Mouse (Mus musculus) lung, embryonic 14.5 days (tissue): Measurements from ENCODE around the gene Shb. TPM values are rescaled to one million over a fixed set of nuclear protein-coding genes. Genes with fewer than 3 reads are reported as not detected.

Experiments used
- ATAC-seq: fragments of 200-750 bp; cut with Nextera tagmentation; 2 replicates; pipeline ENCODE4 v1.8.0; 2017; ENCODE audit warnings: mild to moderate bottlenecking, moderate TSS enrichment, moderate library complexity; ENCODE audit not compliant: insufficient read depth
- DNase-seq: peaks from one replicate; pipeline ENCODE4 v3.0.0-alpha.2; 2015
- H3K27ac ChIP-seq: fragments of 300-500 bp; sonication (generic); 2 replicates; pipeline ENCODE4 v1.5.1; 2014; ENCODE audit warnings: low read depth, mild to moderate bottlenecking, moderate library complexity
- H3K27me3 ChIP-seq: fragments of 300-500 bp; sonication (generic); 2 replicates; pipeline ENCODE4 v1.6.1; 2014; ENCODE audit warnings: low read length, control low read depth; ENCODE audit not compliant: insufficient read depth
- H3K36me3 ChIP-seq: fragments of 300-500 bp; sonication (generic); 2 replicates; pipeline ENCODE4 v1.6.1; 2014; ENCODE audit warnings: control low read depth; ENCODE audit not compliant: insufficient read depth
- H3K4me1 ChIP-seq: fragments of 300-500 bp; sonication (generic); 2 replicates; pipeline ENCODE4 v1.6.1; 2014; ENCODE audit warnings: antibody characterized with exemption, control low read depth; ENCODE audit not compliant: insufficient read depth
- H3K4me2 ChIP-seq: fragments of 300-500 bp; sonication (generic); 2 replicates; pipeline ENCODE4 v1.6.1; 2014; ENCODE audit warnings: mild to moderate bottlenecking
- H3K4me3 ChIP-seq: fragments of 300-500 bp; sonication (generic); 2 replicates; pipeline ENCODE4 v1.5.1; 2014; ENCODE audit warnings: low read depth, low read length
- H3K9ac ChIP-seq: fragments of 300-500 bp; sonication (generic); 2 replicates; pipeline ENCODE4 v1.6.1; 2014
- H3K9me3 ChIP-seq: fragments of 300-500 bp; sonication (generic); 2 replicates; pipeline ENCODE4 v1.6.1; 2016; ENCODE audit warnings: low read depth, low read length, control low read depth
- CTCF ChIP-seq: IDR thresholded peaks from 2 replicates; pipeline ENCODE4 v1.5.1; 2016; ENCODE audit warnings: antibody characterized with exemption, low read depth
- WGBS: fragments of 180-500 bp; shearing (Covaris S2); extraction: QIAGEN DNeasy Blood & Tissue Kit; methylation state at CpG from one replicate; pipeline ENCODE4 v1.1.7; 2014; 5-methylcytosine and 5-hydroxymethylcytosine counted together
- polyA plus RNA-seq: library from polyadenylated mRNA; unstranded; fragments of >200 nt; fragmentation: Nextera tagmentation; extraction: Ambion mirVana; gene quantifications from 2 replicates; pipeline ENCODE4 v1.2.1, GENCODE M21; 2014

Shb gene
- polyA plus RNA-seq, 1 experiment from 2014 or later = 10.6 TPM

- H3K9me3 ChIP-seq = no peaks in the 10 kb centered on the region
- no peaks in the 10 kb centered on the region for H3K27me3 ChIP-seq
- no peak for TF ChIP-seq CTCF
These were observed 1.2 kb upstream of the Shb start for GRCm38 (mm10) chr4:45533436-45533940.

GRCm38 (mm10) chr4:45530662-45531542 is 1.4 kb downstream of the Shb start:
- H3K27ac ChIP-seq = peak overlapping the region; percentile 94
- H3K4me3 ChIP-seq = peak overlapping the region; percentile 79
- ATAC-seq = peak; percentile 93
- peak; percentile 97 for DNase-seq
- no peaks in the 10 kb centered on the region for H3K27me3 ChIP-seq
- H3K36me3 ChIP-seq = 0 out of 2 replicates have a peak, but pooled peaks cover 7% of the 10 kb centered on the region
- TF ChIP-seq CTCF = peak; percentile 11; the same call in 1 of the 2 replicates
- H3K9me3 ChIP-seq = no peaks in the 10 kb centered on the region
- peak overlapping the region; percentile 82 for H3K9ac ChIP-seq
- H3K4me2 ChIP-seq = peak overlapping the region; percentile 98
- peaks cover 22% of the 10 kb centered on the region for H3K4me1 ChIP-seq
- 1% methylated on average over 55 of the region's 68 CpGs for WGBS

More at GRCm38 (mm10) chr4:45533436-45533940, 1.2 kb upstream of the Shb start:
- H3K4me1 ChIP-seq = peaks cover 12% of the 10 kb centered on the region; the same call in 1 of the 2 replicates
- H3K4me2 ChIP-seq = no peak overlapping the region
- WGBS = 41% methylated on average over 1 of the region's 1 CpGs
- H3K4me3 ChIP-seq = no peak overlapping the region
- DNase-seq (no peak), ATAC-seq (no peak)
- no peak overlapping the region for H3K27ac ChIP-seq
- H3K36me3 ChIP-seq = no peaks in the 10 kb centered on the region
- no peak overlapping the region for H3K9ac ChIP-seq

GRCm38 (mm10) chr4:45529986-45530597 is 2.2 kb downstream of the Shb start:
- Histone ChIP-seq H3K4me1 (peaks cover 22% of the 10 kb centered on the region), H3K27ac (peak overlapping the region; percentile 94), H3K36me3 (0 out of 2 replicates have a peak, but pooled peaks cover 14% of the 10 kb centered on the region), H3K9ac (peak overlapping the region; percentile 82), H3K27me3 (no peaks in the 10 kb centered on the region), H3K9me3 (no peaks in the 10 kb centered on the region), H3K4me3 (peak overlapping the region; percentile 79), H3K4me2 (peak overlapping the region; percentile 98)
- peak; percentile 70 for DNase-seq
- TF ChIP-seq CTCF = 0 out of 2 replicates have a peak, but pooled peaks have one; percentile 0
- peak; percentile 52; the same call in 1 of the 2 replicates for ATAC-seq
- under 1% methylated on average over 84 of the region's 89 CpGs for WGBS

DNA sequence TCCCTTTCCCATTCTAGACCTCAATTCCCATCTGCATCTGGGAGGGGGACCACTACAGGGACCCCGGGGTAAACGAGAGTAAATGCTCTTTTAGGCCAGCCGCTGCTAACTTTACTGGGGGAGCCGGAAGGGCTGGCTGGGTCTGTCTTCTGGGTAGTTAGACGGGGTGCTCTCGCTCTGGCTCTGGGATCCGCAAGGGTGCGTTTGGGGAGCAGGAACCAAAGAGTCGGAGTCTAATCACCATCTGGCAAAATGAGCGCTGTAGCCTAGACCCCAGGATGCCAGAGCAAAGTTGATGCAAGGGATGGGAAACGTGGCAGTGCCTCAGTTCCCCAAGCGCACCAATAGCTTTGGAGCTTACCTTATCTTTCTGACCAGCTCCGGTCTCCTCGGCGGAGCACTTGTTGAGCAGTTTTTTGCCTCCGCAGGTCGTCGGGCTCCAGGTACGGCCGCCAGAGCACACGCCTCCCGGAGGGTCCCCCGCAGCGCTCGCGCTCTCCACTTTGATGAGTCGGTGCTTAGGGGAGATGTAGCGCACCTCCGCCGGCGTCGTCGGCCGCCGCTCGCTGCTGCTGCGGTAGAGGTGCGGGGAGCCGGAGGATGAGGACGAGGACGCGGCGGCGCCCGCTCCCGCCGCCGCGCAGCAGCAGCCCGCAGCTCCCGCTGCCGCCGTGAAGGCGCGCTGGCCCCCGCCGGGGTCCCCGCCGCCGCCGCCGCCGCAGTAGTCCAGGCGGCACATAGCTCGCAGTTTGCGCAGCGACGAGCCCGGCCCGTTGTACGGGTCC is 2.9 kb downstream of the Shb start:
- Histone ChIP-seq H3K27me3 (no peaks in the 10 kb centered on the region), H3K4me1 (peaks cover 22% of the 10 kb centered on the region), H3K27ac (peak overlapping the region; percentile 94), H3K36me3 (0 out of 2 replicates have a peak, but pooled peaks cover 14% of the 10 kb centered on the region), H3K9ac (peak overlapping the region; percentile 82), H3K4me2 (peak overlapping the region; percentile 98), H3K9me3 (no peaks in the 10 kb centered on the region), H3K4me3 (peak overlapping the region; percentile 79)
- WGBS = under 1% methylated on average over 71 of the region's 71 CpGs
- DNase-seq = peak; percentile 50
- ATAC-seq = no peak
- no peak for TF ChIP-seq CTCF

- Histone ChIP-seq H3K4me2 (peak overlapping the region; percentile 98), H3K27ac (peak overlapping the region; percentile 94), H3K27me3 (no peaks in the 10 kb centered on the region), H3K4me3 (peak overlapping the region; percentile 79), H3K4me1 (peaks cover 22% of the 10 kb centered on the region), H3K9me3 (no peaks in the 10 kb centered on the region), H3K36me3 (0 out of 2 replicates have a peak, but pooled peaks cover 14% of the 10 kb centered on the region), H3K9ac (peak overlapping the region; percentile 82)
- 3% methylated on average over 21 of the region's 21 CpGs for WGBS
- TF ChIP-seq CTCF = no peak
- DNase-seq (peak; percentile 58), ATAC-seq (no peak)
These were observed 3.7 kb downstream of the Shb start for GRCm38 (mm10) chr4:45528355-45529198.
